Mouse (Mus musculus) forebrain, embryonic 16.5 days (tissue): ENCODE data around the gene Zc3hc1. TPM values are rescaled to one million over a fixed set of nuclear protein-coding genes. Genes with fewer than 3 reads are reported as not detected.

Experiments
- ATAC-seq: fragments of 200-750 bp; cut with Nextera tagmentation; 2 replicates; pipeline ENCODE4 v1.8.0; 2017; ENCODE audit warnings: mild to moderate bottlenecking, moderate library complexity
- H3K27ac ChIP-seq: fragments of 300-500 bp; sonication (generic); 2 replicates; pipeline ENCODE4 v1.5.1; 2014; ENCODE audit warnings: low read length, control low read depth
- H3K27me3 ChIP-seq: fragments of 300-500 bp; sonication (generic); replicated peaks from 2 replicates; pipeline ENCODE4 v1.6.1; 2014; ENCODE audit warnings: low read length; ENCODE audit not compliant: control insufficient read depth, insufficient read depth
- H3K36me3 ChIP-seq: fragments of 300-500 bp; sonication (generic); 2 replicates; pipeline ENCODE4 v1.6.1; 2014; ENCODE audit not compliant: control insufficient read depth, insufficient read depth
- H3K4me1 ChIP-seq: fragments of 300-500 bp; sonication (generic); replicated peaks from 2 replicates; pipeline ENCODE4 v1.6.1; 2014; ENCODE audit warnings: low read length; ENCODE audit not compliant: control insufficient read depth, insufficient read depth
- H3K4me2 ChIP-seq: fragments of 300-500 bp; sonication (generic); 2 replicates; pipeline ENCODE4 v1.6.1; 2014; ENCODE audit warnings: mild to moderate bottlenecking, low read length, control low read depth
- H3K4me3 ChIP-seq: fragments of 300-500 bp; sonication (generic); replicated peaks from 2 replicates; pipeline ENCODE4 v1.5.1; 2014; ENCODE audit warnings: mild to moderate bottlenecking, low read length, control low read depth
- H3K9ac ChIP-seq: fragments of 300-500 bp; sonication (generic); replicated peaks from 2 replicates; pipeline ENCODE4 v1.6.1; 2014; ENCODE audit warnings: low read depth, low read length, control low read depth
- H3K9me3 ChIP-seq: fragments of 300-500 bp; sonication (generic); 2 replicates; pipeline ENCODE4 v1.6.1; 2016; ENCODE audit warnings: low read length; ENCODE audit not compliant: control insufficient read depth
- WGBS: fragments of 180-500 bp; shearing (Covaris S2); extraction: QIAGEN DNeasy Blood & Tissue Kit; methylation state at CpG from one replicate; pipeline ENCODE4 v1.1.7; 2014; 5-methylcytosine and 5-hydroxymethylcytosine counted together
- polyA plus RNA-seq: library from polyadenylated mRNA; unstranded; fragments of >200 nt; fragmentation: Nextera tagmentation; extraction: Ambion mirVana; gene quantifications from 2 replicates; pipeline ENCODE4 v1.2.1, GENCODE M21; 2015

Gene Zc3hc1
- 72.6 and 79.0 TPM in 2 replicates for polyA plus RNA-seq

- Histone ChIP-seq H3K4me1 (peaks cover 2% of the 10 kb centered on the region; the same call in 1 of the 2 replicates), H3K36me3 (peaks cover 7% of the 10 kb centered on the region; the same call in 1 of the 2 replicates), H3K9ac (peak within 1 kb of the TSS; percentile 75), H3K27ac (0 out of 2 replicates have a peak within 1 kb of the TSS, but pooled peaks have one; percentile 48), H3K4me2 (peak within 1 kb of the TSS; percentile 44), H3K4me3 (peak within 1 kb of the TSS; percentile 66), H3K9me3 (no peaks in the 10 kb centered on the region), H3K27me3 (no peaks in the 10 kb centered on the region)
- peak; percentile 92 for ATAC-seq
- WGBS: 16% methylated on average over 33 of the region's 33 CpGs
These were observed at the start of gene Zc3hc1 for GRCm38 (mm10) chr6:30390714-30391697. TSS of gene Zc3hc1 (minus strand) at chr6:30391028.

- H3K9ac ChIP-seq: no peak overlapping the region
- H3K4me3 ChIP-seq: no peak overlapping the region
- no peaks in the 10 kb centered on the region for H3K9me3 ChIP-seq
- no peaks in the 10 kb centered on the region for H3K27me3 ChIP-seq
- peaks cover 2% of the 10 kb centered on the region for H3K36me3 ChIP-seq
- no peak overlapping the region for H3K4me2 ChIP-seq
- no peak overlapping the region for H3K27ac ChIP-seq
- H3K4me1 ChIP-seq: no peaks in the 10 kb centered on the region
- ATAC-seq: no peak
- 84% methylated on average over 10 of the region's 10 CpGs for WGBS
These were observed 48.7 kb upstream of the Zc3hc1 start for GRCm38 (mm10) chr6:30439576-30439975.

GRCm38 (mm10) chr6:30437054-30437453 is 46.2 kb upstream of the Zc3hc1 start:
- no peak overlapping the region for H3K9ac ChIP-seq
- no peaks in the 10 kb centered on the region for H3K4me1 ChIP-seq
- H3K9me3 ChIP-seq: no peaks in the 10 kb centered on the region
- H3K36me3 ChIP-seq: 0 out of 2 replicates have a peak, but pooled peaks cover 2% of the 10 kb centered on the region
- H3K27me3 ChIP-seq: no peaks in the 10 kb centered on the region
- ATAC-seq: no peak
- 85% methylated on average over 3 of the region's 3 CpGs for WGBS
- H3K27ac ChIP-seq: no peak overlapping the region
- no peak overlapping the region for H3K4me2 ChIP-seq
- no peak overlapping the region for H3K4me3 ChIP-seq

- 100% methylated on average over 3 of the region's 3 CpGs for WGBS
- no peaks in the 10 kb centered on the region for H3K4me1 ChIP-seq
- H3K27ac ChIP-seq: no peak overlapping the region
- no peak overlapping the region for H3K4me3 ChIP-seq
- H3K36me3 ChIP-seq: no peaks in the 10 kb centered on the region
- no peaks in the 10 kb centered on the region for H3K27me3 ChIP-seq
- H3K9me3 ChIP-seq: no peaks in the 10 kb centered on the region
- no peak overlapping the region for H3K9ac ChIP-seq
- ATAC-seq: no peak
- H3K4me2 ChIP-seq: no peak overlapping the region
These were observed 45.6 kb upstream of the Zc3hc1 start for GRCm38 (mm10) chr6:30436476-30436875.

GRCm38 (mm10) chr6:30432461-30433192 is 41.8 kb upstream of the Zc3hc1 start:
- no peak overlapping the region for H3K27ac ChIP-seq
- H3K27me3 ChIP-seq: no peaks in the 10 kb centered on the region
- no peaks in the 10 kb centered on the region for H3K36me3 ChIP-seq
- H3K9me3 ChIP-seq: no peaks in the 10 kb centered on the region
- H3K9ac ChIP-seq: no peak overlapping the region
- no peak for ATAC-seq
- H3K4me1 ChIP-seq: no peaks in the 10 kb centered on the region
- 83% methylated on average over 3 of the region's 3 CpGs for WGBS
- no peak overlapping the region for H3K4me3 ChIP-seq
- no peak overlapping the region for H3K4me2 ChIP-seq

GRCm38 (mm10) chr6:30416801-30417200 is 26.0 kb upstream of the Zc3hc1 start:
- no peak for ATAC-seq
- no peak overlapping the region for H3K4me3 ChIP-seq
- no peak overlapping the region for H3K27ac ChIP-seq
- no peak overlapping the region for H3K9ac ChIP-seq
- H3K27me3 ChIP-seq: no peaks in the 10 kb centered on the region
- 84% methylated on average over 7 of the region's 7 CpGs for WGBS
- H3K4me1 ChIP-seq: no peaks in the 10 kb centered on the region
- no peak overlapping the region for H3K4me2 ChIP-seq
- H3K36me3 ChIP-seq: no peaks in the 10 kb centered on the region
- H3K9me3 ChIP-seq: no peaks in the 10 kb centered on the region

- no peak overlapping the region for H3K9ac ChIP-seq
- no peaks in the 10 kb centered on the region for H3K36me3 ChIP-seq
- no peak overlapping the region for H3K4me3 ChIP-seq
- WGBS: 91% methylated on average over 2 of the region's 2 CpGs
- no peaks in the 10 kb centered on the region for H3K27me3 ChIP-seq
- H3K4me1 ChIP-seq: no peaks in the 10 kb centered on the region
- H3K9me3 ChIP-seq: no peaks in the 10 kb centered on the region
- H3K4me2 ChIP-seq: no peak overlapping the region
- ATAC-seq: no peak
- H3K27ac ChIP-seq: no peak overlapping the region
These were observed 25.3 kb upstream of the Zc3hc1 start for GRCm38 (mm10) chr6:30416126-30416525.

- H3K9me3 ChIP-seq: no peaks in the 10 kb centered on the region
- H3K27me3 ChIP-seq: no peaks in the 10 kb centered on the region
- H3K4me2 ChIP-seq: no peak overlapping the region
- no peak overlapping the region for H3K27ac ChIP-seq
- no peaks in the 10 kb centered on the region for H3K4me1 ChIP-seq
- H3K36me3 ChIP-seq: no peaks in the 10 kb centered on the region
- no peak overlapping the region for H3K9ac ChIP-seq
- ATAC-seq: no peak
- no peak overlapping the region for H3K4me3 ChIP-seq
- WGBS: 86% methylated on average over 4 of the region's 4 CpGs
These were observed 20.5 kb upstream of the Zc3hc1 start for GRCm38 (mm10) chr6:30411311-30411710.

- no peak overlapping the region for H3K4me3 ChIP-seq
- no peak overlapping the region for H3K27ac ChIP-seq
- H3K4me2 ChIP-seq: no peak overlapping the region
- H3K9me3 ChIP-seq: no peaks in the 10 kb centered on the region
- 92% methylated on average over 7 of the region's 7 CpGs for WGBS
- no peaks in the 10 kb centered on the region for H3K4me1 ChIP-seq
- no peak overlapping the region for H3K9ac ChIP-seq
- no peaks in the 10 kb centered on the region for H3K36me3 ChIP-seq
- H3K27me3 ChIP-seq: no peaks in the 10 kb centered on the region
- ATAC-seq: no peak
These were observed 18.7 kb upstream of the Zc3hc1 start for GRCm38 (mm10) chr6:30409399-30410093.
